Mouse (Mus musculus) forebrain, embryonic 10.5 days (tissue): Measurements from ENCODE around the gene Acadm. TPM values are rescaled to one million over a fixed set of nuclear protein-coding genes. Genes with fewer than 3 reads are reported as not detected.

ENCODE experiments used
- DNase-seq: peaks from one replicate; pipeline ENCODE4 v3.0.0-alpha.2; 2017; ENCODE audit warnings: low spot score; ENCODE audit errors: extremely low spot score
- H3K27ac ChIP-seq: fragments of 300-500 bp; sonication (generic); 2 replicates; pipeline ENCODE4 v1.5.1; 2016; ENCODE audit warnings: mild to moderate bottlenecking
- H3K27me3 ChIP-seq: fragments of 300-500 bp; sonication (generic); 2 replicates; pipeline ENCODE4 v1.6.1; 2016; ENCODE audit warnings: mild to moderate bottlenecking; ENCODE audit not compliant: poor library complexity, severe bottlenecking
- H3K36me3 ChIP-seq: fragments of 300-500 bp; sonication (generic); replicated peaks from 2 replicates; pipeline ENCODE4 v1.6.1; 2016; ENCODE audit warnings: mild to moderate bottlenecking, moderate library complexity
- H3K4me1 ChIP-seq: fragments of 300-500 bp; sonication (generic); 2 replicates; pipeline ENCODE4 v1.6.1; 2016
- H3K4me3 ChIP-seq: fragments of 300-500 bp; sonication (generic); 2 replicates; pipeline ENCODE4 v1.5.1; 2016; ENCODE audit warnings: mild to moderate bottlenecking, moderate library complexity
- H3K9me3 ChIP-seq: fragments of 300-500 bp; sonication (generic); 2 replicates; pipeline ENCODE4 v1.6.1; 2016; ENCODE audit warnings: mild to moderate bottlenecking, moderate library complexity
- WGBS: fragments of 180-500 bp; shearing (Covaris S2); methylation state at CpG from one replicate; pipeline ENCODE4 v1.1.7; 2016; 5-methylcytosine and 5-hydroxymethylcytosine counted together
- polyA plus RNA-seq: library from polyadenylated mRNA; unstranded; fragments of >200 nt; fragmentation: Nextera tagmentation; extraction: Ambion mirVana; gene quantifications from 2 replicates; pipeline ENCODE4 v1.2.1, GENCODE M21; 2016

Acadm gene
- 37.6 and 39.1 TPM in 2 replicates for polyA plus RNA-seq

DNA sequence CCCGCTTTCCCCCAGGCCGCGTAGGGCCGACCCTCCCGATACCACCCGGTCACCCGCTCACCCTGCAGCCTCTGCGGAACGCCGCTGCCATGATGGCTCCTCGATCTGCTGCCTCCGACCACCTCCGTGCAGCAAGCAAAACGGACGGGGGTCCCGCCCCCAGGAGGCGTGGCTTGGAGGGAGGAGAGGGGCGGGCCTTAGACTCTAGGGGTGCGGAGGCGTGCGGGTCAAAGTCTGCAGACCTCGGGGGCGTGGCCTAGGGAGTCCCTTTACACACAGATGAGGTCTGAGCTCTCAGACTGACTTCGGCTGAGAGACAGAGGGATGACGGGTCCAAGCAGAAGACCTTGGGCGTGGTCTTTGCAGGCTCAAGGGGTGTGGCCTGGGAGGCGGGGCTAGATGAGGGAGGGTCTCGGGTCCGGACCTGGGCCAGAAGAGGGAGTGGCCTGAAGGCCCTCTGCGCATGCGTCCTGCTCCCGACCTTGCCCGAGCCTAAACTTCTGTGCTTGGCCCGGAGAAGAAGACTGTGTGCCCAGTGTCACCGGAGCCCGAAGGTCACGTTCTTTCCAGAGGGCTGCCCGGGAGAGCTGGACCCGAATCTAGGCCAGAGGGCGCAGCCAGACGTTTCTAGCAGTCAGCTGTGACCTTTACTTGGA is at the start of gene Acadm:
Gene Acadm, minus strand, starts transcription at position 298 of the 656 bp plus-strand sequence.
- peaks cover 25% of the 10 kb centered on the region for H3K4me1 ChIP-seq
- peak within 1 kb of the TSS; percentile 92 for H3K27ac ChIP-seq
- no peaks in the 10 kb centered on the region for H3K9me3 ChIP-seq
- DNase-seq, result peak; percentile 99
- peaks cover 18% of the 10 kb centered on the region for H3K36me3 ChIP-seq
- H3K4me3 ChIP-seq, result peak within 1 kb of the TSS; percentile 83
- H3K27me3 ChIP-seq, result no peaks in the 10 kb centered on the region
- WGBS, result under 1% methylated on average over 41 of the region's 41 CpGs

- Histone ChIP-seq H3K36me3 (no peaks in the 10 kb centered on the region), H3K4me3 (no peak overlapping the region), H3K9me3 (no peaks in the 10 kb centered on the region), H3K27me3 (no peaks in the 10 kb centered on the region), H3K4me1 (peaks cover 6% of the 10 kb centered on the region; the same call in 1 of the 2 replicates), H3K27ac (no peak overlapping the region)
- WGBS, result 56% methylated on average over 10 of the region's 10 CpGs
- peak; percentile 44 for DNase-seq
These were observed 40.3 kb upstream of the Acadm start for GRCm38 (mm10) chr3:153984428-153985340.

DNA sequence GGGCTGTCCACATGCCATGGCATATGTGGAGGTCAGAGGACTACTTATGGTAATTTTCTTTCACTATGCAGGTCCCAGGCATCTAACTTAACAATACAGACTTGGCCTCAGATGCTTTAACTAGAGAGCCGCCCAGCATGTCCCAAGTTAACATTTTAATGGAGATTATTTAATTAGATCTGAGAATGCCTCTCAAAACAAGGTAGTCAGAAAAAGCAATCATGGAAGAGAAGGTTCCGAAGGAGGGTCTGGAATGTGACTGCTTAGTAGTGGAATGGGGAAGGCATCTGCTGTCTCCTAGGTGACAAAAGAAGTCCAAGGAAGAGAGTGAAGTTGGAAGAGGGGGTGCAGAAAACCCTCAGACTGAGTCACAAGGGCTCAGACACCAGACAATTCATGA is 36.2 kb upstream of the Acadm start:
- Histone ChIP-seq H3K4me3 (no peak overlapping the region), H3K4me1 (peaks cover 6% of the 10 kb centered on the region), H3K36me3 (no peaks in the 10 kb centered on the region), H3K27me3 (peaks cover 15% of the 10 kb centered on the region), H3K27ac (no peak overlapping the region), H3K9me3 (no peaks in the 10 kb centered on the region)
- no peak for DNase-seq
- WGBS, result 36% methylated on average over 2 of the region's 2 CpGs

GRCm38 (mm10) chr3:153975791-153976190 is 31.4 kb upstream of the Acadm start:
- peaks cover 26% of the 10 kb centered on the region for H3K4me1 ChIP-seq
- 78% methylated on average over 7 of the region's 7 CpGs for WGBS
- H3K9me3 ChIP-seq, result no peaks in the 10 kb centered on the region
- peaks cover 64% of the 10 kb centered on the region for H3K27me3 ChIP-seq
- no peak for DNase-seq
- no peaks in the 10 kb centered on the region for H3K36me3 ChIP-seq
- H3K4me3 ChIP-seq, result no peak overlapping the region
- H3K27ac ChIP-seq, result no peak overlapping the region

DNA sequence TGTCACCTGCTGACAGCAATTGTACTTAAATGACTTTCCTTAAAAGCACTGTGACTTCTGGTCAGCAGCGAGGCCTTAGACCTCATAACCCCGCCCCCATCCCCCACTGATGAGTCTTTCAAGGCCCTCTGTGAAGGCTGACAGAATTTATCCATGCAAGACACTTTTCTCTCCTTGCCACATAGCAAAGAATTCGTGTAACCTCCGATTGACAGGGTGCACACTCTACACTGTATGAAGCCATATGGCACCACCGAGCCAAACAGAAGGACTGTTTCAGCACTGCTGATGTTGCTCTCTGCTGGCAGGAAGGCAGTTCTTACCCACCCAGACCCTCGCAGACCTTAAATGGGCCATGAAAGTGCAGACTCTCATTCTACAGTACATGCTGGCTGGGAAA is 30.6 kb upstream of the Acadm start:
- Histone ChIP-seq H3K27me3 (peaks cover 64% of the 10 kb centered on the region), H3K27ac (no peak overlapping the region)

DNA sequence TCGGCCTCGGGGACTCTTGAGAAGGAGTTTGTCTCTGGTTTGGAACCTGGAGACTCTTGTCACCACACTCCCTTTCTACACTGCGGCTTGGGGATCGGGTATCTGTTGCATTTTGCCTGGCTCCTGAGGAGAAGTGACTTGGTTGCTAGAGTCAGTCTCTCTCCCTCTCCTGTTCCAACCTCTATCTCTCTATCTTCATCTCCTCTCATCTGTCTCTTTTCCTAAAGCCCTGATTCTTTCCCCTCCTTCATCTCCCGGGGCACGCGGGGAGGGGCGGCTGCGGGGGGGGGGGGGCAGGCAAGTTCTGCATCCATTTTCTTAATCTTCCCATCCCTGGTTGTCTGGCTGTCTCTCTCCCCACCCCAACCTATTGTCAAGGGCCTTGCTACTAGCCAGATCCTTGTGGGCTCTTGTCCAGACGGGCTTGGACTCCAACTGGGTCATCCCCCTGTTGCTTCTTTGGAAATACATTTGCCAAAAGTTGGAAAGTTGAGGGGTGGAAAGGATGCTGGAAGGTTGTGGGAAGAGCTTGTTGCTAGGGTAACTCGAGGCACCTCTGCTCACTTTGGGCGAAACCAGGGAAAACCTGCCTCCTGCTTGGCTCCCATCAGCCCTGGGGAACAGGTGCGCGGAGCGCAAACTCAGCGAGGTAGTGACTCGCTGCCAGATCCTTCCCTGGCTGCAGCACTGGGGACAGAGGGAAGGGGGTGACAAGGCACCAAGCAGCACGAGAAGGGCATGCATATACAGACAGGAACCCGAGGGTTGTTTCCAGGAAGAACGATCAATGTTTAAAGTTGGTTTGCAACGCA is 29.7 kb upstream of the Acadm start:
- Histone ChIP-seq H3K9me3 (no peaks in the 10 kb centered on the region), H3K4me1 (peaks cover 26% of the 10 kb centered on the region), H3K36me3 (no peaks in the 10 kb centered on the region), H3K4me3 (peak overlapping the region; percentile 75), H3K27ac (peak overlapping the region; percentile 84), H3K27me3 (peaks cover 64% of the 10 kb centered on the region)
- 1% methylated on average over 21 of the region's 21 CpGs for WGBS
- peak; percentile 19 for DNase-seq

More for the DNA sequence above, 30.6 kb upstream of the Acadm start:
- no peaks in the 10 kb centered on the region for H3K9me3 ChIP-seq
- DNase-seq, result no peak
- peaks cover 26% of the 10 kb centered on the region for H3K4me1 ChIP-seq
- no peak overlapping the region for H3K4me3 ChIP-seq
- no peaks in the 10 kb centered on the region for H3K36me3 ChIP-seq
- WGBS, result 6% methylated on average over 6 of the region's 6 CpGs

GRCm38 (mm10) chr3:153973171-153973948 is 28.9 kb upstream of the Acadm start, which contains the start of gene Slc44a5:
TSS of gene Slc44a5 (plus strand) at chr3:153973436.
- H3K9me3 ChIP-seq, result no peaks in the 10 kb centered on the region
- H3K27ac ChIP-seq, result peak within 1 kb of the TSS; percentile 84
- H3K4me1 ChIP-seq, result peaks cover 26% of the 10 kb centered on the region
- H3K4me3 ChIP-seq, result peak within 1 kb of the TSS; percentile 75
- peak; percentile 32 for DNase-seq
- peaks cover 64% of the 10 kb centered on the region for H3K27me3 ChIP-seq
- no peaks in the 10 kb centered on the region for H3K36me3 ChIP-seq
- WGBS, result 1% methylated on average over 65 of the region's 66 CpGs

DNA sequence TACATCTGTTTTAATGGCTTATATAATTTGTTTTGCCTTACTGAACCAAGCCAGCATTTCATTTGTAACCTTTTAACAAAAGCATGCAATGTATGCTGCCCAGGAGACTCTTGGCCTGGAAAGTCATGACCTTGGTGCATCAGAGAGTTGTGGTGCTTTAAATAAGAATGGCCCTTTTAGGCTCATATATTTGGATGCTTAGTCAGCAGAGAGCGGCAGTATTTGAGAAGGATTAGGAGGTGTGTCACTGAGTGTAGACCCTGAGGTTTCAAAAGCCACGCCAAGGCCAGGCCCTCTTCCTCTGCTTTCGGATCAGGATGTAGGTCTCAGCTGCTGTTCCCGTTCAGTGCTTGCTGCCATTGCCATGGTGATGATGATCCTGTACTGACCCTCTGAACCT is 25.0 kb upstream of the Acadm start:
- Histone ChIP-seq H3K27ac (no peak overlapping the region), H3K9me3 (no peaks in the 10 kb centered on the region; the same call in 1 of the 2 replicates), H3K4me3 (no peak overlapping the region), H3K36me3 (no peaks in the 10 kb centered on the region), H3K27me3 (peaks cover 37% of the 10 kb centered on the region), H3K4me1 (peaks cover 16% of the 10 kb centered on the region)
- DNase-seq, result no peak
- WGBS, result 92% methylated on average over 4 of the region's 4 CpGs

DNA sequence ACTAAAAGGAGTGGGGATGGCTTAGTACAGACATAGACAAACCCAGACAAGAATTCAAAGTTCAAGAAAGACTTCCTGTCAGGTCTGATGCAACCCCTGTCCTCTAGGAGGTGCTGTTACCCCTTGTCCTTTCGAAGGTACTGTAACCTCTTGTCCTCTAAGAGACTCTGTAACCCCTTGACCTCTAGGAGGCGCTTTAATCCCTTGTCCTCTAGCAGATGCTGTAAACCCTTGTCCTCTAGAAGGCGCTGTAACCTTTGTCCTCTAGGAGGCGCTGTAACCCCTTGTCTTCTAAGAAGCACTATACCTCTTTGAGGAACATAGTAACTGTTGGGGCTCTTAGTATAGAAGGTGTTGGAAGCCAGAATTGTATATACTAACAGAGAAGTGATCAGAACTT is 24.1 kb upstream of the Acadm start:
- H3K4me1 ChIP-seq, result peaks cover 6% of the 10 kb centered on the region
- no peak overlapping the region for H3K4me3 ChIP-seq
- no peak overlapping the region for H3K27ac ChIP-seq
- H3K9me3 ChIP-seq, result no peaks in the 10 kb centered on the region; the same call in 1 of the 2 replicates
- WGBS, result 42% methylated on average over 4 of the region's 4 CpGs
- H3K36me3 ChIP-seq, result no peaks in the 10 kb centered on the region
- DNase-seq, result peak; percentile 44
- H3K27me3 ChIP-seq, result peaks cover 28% of the 10 kb centered on the region

GRCm38 (mm10) chr3:153967447-153967846 is 23.0 kb upstream of the Acadm start:
- peaks cover 17% of the 10 kb centered on the region for H3K27me3 ChIP-seq
- no peaks in the 10 kb centered on the region; the same call in 1 of the 2 replicates for H3K9me3 ChIP-seq
- 92% methylated on average over 5 of the region's 5 CpGs for WGBS
- H3K36me3 ChIP-seq, result no peaks in the 10 kb centered on the region
- no peak overlapping the region for H3K27ac ChIP-seq
- no peak overlapping the region for H3K4me3 ChIP-seq
- no peak for DNase-seq
- H3K4me1 ChIP-seq, result no peaks in the 10 kb centered on the region

DNA sequence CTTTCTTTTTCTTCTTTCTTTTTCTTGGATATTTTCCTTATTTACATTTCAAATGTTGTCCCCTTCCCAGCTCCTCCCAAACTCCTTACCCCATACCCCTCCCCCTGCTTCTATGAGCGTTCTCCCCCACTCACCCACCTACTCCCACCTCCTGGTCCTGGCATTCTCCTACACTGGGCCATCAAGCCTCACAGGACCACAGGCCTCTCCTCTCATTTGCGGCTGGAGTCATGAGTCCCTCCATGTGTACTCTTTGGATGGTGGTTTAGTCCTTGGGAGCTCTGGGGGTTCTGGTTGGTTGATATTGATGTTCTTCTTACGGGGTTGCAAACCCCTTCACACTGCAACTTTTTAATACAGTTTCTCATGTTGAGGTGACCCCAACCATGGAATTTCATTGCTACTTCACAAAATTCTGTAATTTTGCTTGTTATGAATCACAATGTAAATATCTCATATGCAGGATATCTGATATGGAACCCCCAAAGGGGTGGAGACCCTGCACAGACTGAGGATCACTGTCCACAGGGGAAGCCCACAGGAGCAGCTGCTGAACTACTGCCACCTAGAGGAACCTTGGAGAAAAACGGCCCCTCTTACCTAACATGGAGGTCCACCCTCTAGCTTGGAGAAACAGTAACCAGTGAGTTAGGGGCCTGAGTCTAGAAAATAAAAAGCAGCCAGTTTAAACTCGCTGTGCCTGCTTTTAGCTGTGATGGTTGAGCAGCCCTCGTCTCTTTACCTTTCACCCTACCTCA is 17.4 kb upstream of the Acadm start:
- WGBS, result 74% methylated on average over 6 of the region's 6 CpGs
- no peak overlapping the region for H3K4me3 ChIP-seq
- no peaks in the 10 kb centered on the region for H3K36me3 ChIP-seq
- peak; percentile 21 for DNase-seq
- no peaks in the 10 kb centered on the region for H3K27me3 ChIP-seq
- H3K4me1 ChIP-seq, result no peaks in the 10 kb centered on the region
- no peak overlapping the region for H3K27ac ChIP-seq
- H3K9me3 ChIP-seq, result no peaks in the 10 kb centered on the region; the same call in 1 of the 2 replicates
